ENCODE assay signal across 7 mouse cellular contexts in the genomic region with DNA sequence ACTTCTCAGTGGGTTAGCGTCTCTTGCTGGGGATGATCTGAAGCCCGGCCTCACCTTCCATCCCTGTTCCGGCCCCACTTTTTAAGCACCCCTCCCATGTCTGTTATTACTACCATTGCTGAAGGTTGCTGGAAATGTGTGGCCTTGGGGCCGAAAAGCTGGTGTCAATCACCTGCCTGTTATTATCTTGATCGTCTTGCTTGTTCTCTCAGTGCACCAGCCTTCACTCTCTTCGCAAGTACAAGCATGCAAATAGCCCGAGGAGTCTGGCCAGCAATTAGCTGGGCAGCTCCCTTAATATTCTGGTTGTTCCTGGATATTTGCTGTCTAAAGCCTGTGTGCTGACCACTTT. TPM values are rescaled to one million over a fixed set of nuclear protein-coding genes. Genes with fewer than 3 reads are reported as not detected.
DNase-seq lines count a peak whose midpoint lies in the region; ATAC-seq lines count a peak whose summit lies in the region.

No protein-coding gene starts in this region.

- H3K4me2 ChIP-seq in kidney, embryonic 15.5 days = peak overlapping the region; percentile 92
- H3K4me2 ChIP-seq in midbrain, embryonic 12.5 days (replicated peaks) = peak overlapping the region; percentile 83

- H3K9ac ChIP-seq in kidney, embryonic 15.5 days = peak overlapping the region; percentile 95
- H3K9ac ChIP-seq in midbrain, embryonic 12.5 days (replicated peaks) = peak overlapping the region; percentile 99

- H3K4me1 ChIP-seq in kidney, embryonic 15.5 days = peaks cover 26% of the 10 kb centered on the region
- peaks cover 33% of the 10 kb centered on the region for H3K4me1 ChIP-seq in midbrain, embryonic 12.5 days

- peak; percentile 30 for ATAC-seq in erythroblast, adult 5-6 weeks (replicated peaks; ENCODE audit: low FRiP score, poor library complexity, severe bottlenecking)
- ATAC-seq in kidney, embryonic 15.5 days (replicated peaks; ENCODE audit: low FRiP score) = no peak
- ATAC-seq in midbrain, embryonic 12.5 days (ENCODE audit: low FRiP score, low read depth) = no peak
- no peak for ATAC-seq in inflammation-experienced regulatory T-cells, adult 6 months

- peaks cover 5% of the 10 kb centered on the region; the same call in 1 of the 2 replicates for H3K36me3 ChIP-seq in kidney, embryonic 15.5 days
- no peaks in the 10 kb centered on the region for H3K36me3 ChIP-seq in midbrain, embryonic 12.5 days

- peak; percentile 23 for DNase-seq in thymus, postnatal 4 days
- no peak for DNase-seq in thymus, postnatal 36 days
- no peak for DNase-seq in cerebellum, adult 9-10 months

- WGBS in kidney, embryonic 15.5 days = 1% methylated on average over 7 of the region's 7 CpGs
- WGBS in midbrain, embryonic 12.5 days = 2% methylated on average over 7 of the region's 7 CpGs

- 0 out of 2 replicates have a peak overlapping the region, but pooled peaks have one; percentile 88 for H3K27ac ChIP-seq in kidney, embryonic 15.5 days
- peak overlapping the region; percentile 85; the same call in 1 of the 2 replicates for H3K27ac ChIP-seq in midbrain, embryonic 12.5 days (replicated peaks)

- no peaks in the 10 kb centered on the region for H3K9me3 ChIP-seq in kidney, embryonic 15.5 days (replicated peaks)
- H3K9me3 ChIP-seq in midbrain, embryonic 12.5 days = no peaks in the 10 kb centered on the region

- H3K4me3 ChIP-seq in kidney, embryonic 15.5 days (replicated peaks) = peak overlapping the region; percentile 97
- H3K4me3 ChIP-seq in midbrain, embryonic 12.5 days = peak overlapping the region; percentile 99

- H3K27me3 ChIP-seq in kidney, embryonic 15.5 days = no peaks in the 10 kb centered on the region
- H3K27me3 ChIP-seq in midbrain, embryonic 12.5 days = no peaks in the 10 kb centered on the region

RNA-seq across cellular contexts. Expression of gene Socs7, which starts 1.3 kb away (rescaled TPM):
- total RNA-seq in erythroblast, adult 5-6 weeks (2015; ENCODE audit: low replicate concordance) = 1.0 and 3.1 TPM in 2 replicates
- 2.0 and 3.1 TPM in 2 replicates for total RNA-seq in erythroblast, adult 5-6 weeks (2017; ENCODE audit: low replicate concordance)
- polyA plus RNA-seq in kidney, embryonic 15.5 days (2015; fragmentation: Nextera tagmentation; extraction: Ambion mirVana) = 3.8 and 3.9 TPM in 2 replicates
- 9.3 and 9.4 TPM in 2 replicates for polyA plus RNA-seq in midbrain, embryonic 12.5 days (2016; fragmentation: Nextera tagmentation; extraction: Ambion mirVana)
- 1 to 10 TPM; 5.9 to 8.5 (median 7.9) TPM for polyA plus RNA-seq in inflammation-experienced regulatory T-cells, adult 6 months (2017; shearing (Covaris generic))

RNA-seq across cellular contexts. Expression of gene Gpr179, which starts 11.7 kb away (rescaled TPM):
- total RNA-seq in erythroblast, adult 5-6 weeks (2015; ENCODE audit: low replicate concordance) = not detected in 2 replicates
- not detected in 2 replicates for total RNA-seq in erythroblast, adult 5-6 weeks (2017; ENCODE audit: low replicate concordance)
- polyA plus RNA-seq in kidney, embryonic 15.5 days (2015; fragmentation: Nextera tagmentation; extraction: Ambion mirVana) = 0.10 and 0.53 TPM in 2 replicates
- polyA plus RNA-seq in midbrain, embryonic 12.5 days (2016; fragmentation: Nextera tagmentation; extraction: Ambion mirVana) = 0.13 and 0.18 TPM in 2 replicates
- under 1 TPM; 0.18 to 0.37 (median 0.27) TPM for polyA plus RNA-seq in inflammation-experienced regulatory T-cells, adult 6 months (2017; shearing (Covaris generic))

RNA-seq across cellular contexts. Expression of gene Mrpl45, which starts 48.1 kb away (rescaled TPM):
- total RNA-seq in erythroblast, adult 5-6 weeks (2015; ENCODE audit: low replicate concordance) = 3.6 and 7.3 TPM in 2 replicates
- 3.7 and 9.2 TPM in 2 replicates for total RNA-seq in erythroblast, adult 5-6 weeks (2017; ENCODE audit: low replicate concordance)
- polyA plus RNA-seq in kidney, embryonic 15.5 days (2015; fragmentation: Nextera tagmentation; extraction: Ambion mirVana) = 52.4 and 54.1 TPM in 2 replicates
- polyA plus RNA-seq in midbrain, embryonic 12.5 days (2016; fragmentation: Nextera tagmentation; extraction: Ambion mirVana) = 43.2 and 46.5 TPM in 2 replicates
- polyA plus RNA-seq in inflammation-experienced regulatory T-cells, adult 6 months (2017; shearing (Covaris generic)) = 10 to 100 TPM; 39.1 to 45.1 (median 39.1) TPM

RNA-seq across cellular contexts. Expression of gene Arhgap23, which starts 51.7 kb away (rescaled TPM):
- total RNA-seq in erythroblast, adult 5-6 weeks (2015; ENCODE audit: low replicate concordance) = 21.3 and 21.9 TPM in 2 replicates
- 25.6 and 30.2 TPM in 2 replicates for total RNA-seq in erythroblast, adult 5-6 weeks (2017; ENCODE audit: low replicate concordance)
- 4.6 and 5.9 TPM in 2 replicates for polyA plus RNA-seq in kidney, embryonic 15.5 days (2015; fragmentation: Nextera tagmentation; extraction: Ambion mirVana)
- 6.3 and 7.9 TPM in 2 replicates for polyA plus RNA-seq in midbrain, embryonic 12.5 days (2016; fragmentation: Nextera tagmentation; extraction: Ambion mirVana)
- not detected for polyA plus RNA-seq in inflammation-experienced regulatory T-cells, adult 6 months (2017; shearing (Covaris generic))
